Mouse (Mus musculus): ENCODE data around the gene Nrgn. TPM values are rescaled to one million over a fixed set of nuclear protein-coding genes. Genes with fewer than 3 reads are reported as not detected.

Nrgn gene
- 1.6 and 3.7 TPM in 2 replicates for polyA plus RNA-seq (2015; fragmentation: Nextera tagmentation; extraction: Ambion mirVana)

GRCm38 (mm10) chr9:37552536-37553293 lies at the start of gene Nrgn:
Gene Nrgn (minus strand): TSS chr9:37552904.

GRCm38 (mm10) chr9:37554838-37555748 lies 2.4 kb upstream of the Nrgn start, which contains the start of gene Siae:
Gene Siae (plus strand): TSS chr9:37555698.

GRCm38 (mm10) chr9:37539170-37540025 lies 13.3 kb downstream of the Nrgn start, which contains the start of gene Vsig2:
Gene Vsig2 (plus strand): TSS chr9:37539255.

GRCm38 (mm10) chr9:37527396-37528224 lies 25.1 kb downstream of the Nrgn start, which contains the start of gene Esam:
Gene Esam (plus strand): TSS chr9:37528078.

Other genes starting within 250 kb of the Nrgn start
- gene Ccdc15, start 204.5 kb downstream of the Nrgn start, polyA plus RNA-seq (2015; fragmentation: Nextera tagmentation; extraction: Ambion mirVana) = 2.4 and 2.5 TPM in 2 replicates
- 0.04 and 0.06 TPM in 2 replicates for gene Hepacam, start 185.6 kb downstream of the Nrgn start, polyA plus RNA-seq (2015; fragmentation: Nextera tagmentation; extraction: Ambion mirVana)
- 5.7 and 7.4 TPM in 2 replicates for gene Robo4, start 151.0 kb downstream of the Nrgn start, polyA plus RNA-seq (2015; fragmentation: Nextera tagmentation; extraction: Ambion mirVana)
- not detected in 2 replicates for gene Robo3, start 119.7 kb downstream of the Nrgn start, polyA plus RNA-seq (2015; fragmentation: Nextera tagmentation; extraction: Ambion mirVana)
- gene Msantd2, start 63.6 kb downstream of the Nrgn start, polyA plus RNA-seq (2015; fragmentation: Nextera tagmentation; extraction: Ambion mirVana) = 6.8 and 7.4 TPM in 2 replicates
- 28.9 and 34.3 TPM in 2 replicates for gene Esam, start 24.8 kb downstream of the Nrgn start, polyA plus RNA-seq (2015; fragmentation: Nextera tagmentation; extraction: Ambion mirVana)
- gene Vsig2, start 13.6 kb downstream of the Nrgn start, polyA plus RNA-seq (2015; fragmentation: Nextera tagmentation; extraction: Ambion mirVana) = 94.0 and 94.3 TPM in 2 replicates
- 5.3 and 6.4 TPM in 2 replicates for gene Siae, start 2.8 kb upstream of the Nrgn start, polyA plus RNA-seq (2015; fragmentation: Nextera tagmentation; extraction: Ambion mirVana)
- 3.1 and 3.4 TPM in 2 replicates for gene Spa17, start 60.8 kb upstream of the Nrgn start, polyA plus RNA-seq (2015; fragmentation: Nextera tagmentation; extraction: Ambion mirVana)
- 133 and 144 TPM in 2 replicates for gene Tbrg1, start 104.4 kb upstream of the Nrgn start, polyA plus RNA-seq (2015; fragmentation: Nextera tagmentation; extraction: Ambion mirVana)
- 0.10 TPM in 1 of 2 replicates, not detected in the other for gene Panx3, start 116.3 kb upstream of the Nrgn start, polyA plus RNA-seq (2015; fragmentation: Nextera tagmentation; extraction: Ambion mirVana)
- gene Olfr160, start 163.3 kb upstream of the Nrgn start, polyA plus RNA-seq (2015; fragmentation: Nextera tagmentation; extraction: Ambion mirVana) = not detected in 2 replicates
- not detected in 2 replicates for gene Olfr874, start 192.2 kb upstream of the Nrgn start, polyA plus RNA-seq (2015; fragmentation: Nextera tagmentation; extraction: Ambion mirVana)
- gene Olfr875, start 219.0 kb upstream of the Nrgn start, polyA plus RNA-seq (2015; fragmentation: Nextera tagmentation; extraction: Ambion mirVana) = not detected in 2 replicates